Mouse (Mus musculus): ENCODE measurements around the gene Glipr2.
A peak's percentile ranks its signal among the peaks of the same experiment; 100 is the strongest.

Glipr2 gene

DNA sequence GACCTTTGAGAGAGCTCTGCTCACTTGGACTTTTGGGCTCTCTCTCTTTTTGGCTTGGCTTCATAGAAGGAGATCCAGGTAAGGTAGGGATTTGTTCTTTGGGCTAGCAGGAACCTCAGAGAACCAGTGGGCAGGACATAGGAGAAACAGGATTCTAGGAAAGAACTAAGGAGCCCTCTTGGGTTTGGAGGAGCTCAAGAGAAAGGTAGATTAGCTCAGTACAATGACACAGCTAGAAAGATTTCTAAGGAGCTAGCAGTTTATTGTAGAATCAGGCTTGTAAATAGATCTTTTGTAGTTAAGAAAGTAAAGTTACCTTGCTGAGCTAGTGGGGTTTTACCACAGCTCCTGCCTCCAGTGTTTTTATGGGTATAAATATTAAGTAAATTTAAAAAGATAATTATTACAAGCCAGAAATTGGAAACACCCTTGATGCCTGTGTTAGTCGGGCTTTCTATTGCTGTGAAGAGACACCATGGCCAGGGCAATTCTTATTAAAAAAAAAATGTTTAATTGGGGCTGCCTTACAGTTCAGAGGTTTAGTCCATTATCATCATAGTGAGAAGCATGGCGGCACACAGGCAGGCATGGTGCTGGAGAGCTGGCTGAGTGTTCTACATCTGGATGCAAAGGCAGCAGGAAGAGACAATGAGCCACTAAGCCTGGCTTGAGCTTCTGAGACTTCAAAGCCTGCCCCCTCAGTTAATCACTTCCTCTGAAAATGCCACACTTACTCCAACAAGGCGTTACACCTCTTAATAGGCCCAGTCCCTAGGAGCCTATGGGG lies 47.6 kb downstream of the Glipr2 start:
- DNase-seq (ENCODE audit: low read depth) = no peak

- peak; percentile 49 for DNase-seq (ENCODE audit: low read depth)
Observed at GRCm38 (mm10) chr4:44010176-44010575, 53.0 kb downstream of the Glipr2 start.

DNA sequence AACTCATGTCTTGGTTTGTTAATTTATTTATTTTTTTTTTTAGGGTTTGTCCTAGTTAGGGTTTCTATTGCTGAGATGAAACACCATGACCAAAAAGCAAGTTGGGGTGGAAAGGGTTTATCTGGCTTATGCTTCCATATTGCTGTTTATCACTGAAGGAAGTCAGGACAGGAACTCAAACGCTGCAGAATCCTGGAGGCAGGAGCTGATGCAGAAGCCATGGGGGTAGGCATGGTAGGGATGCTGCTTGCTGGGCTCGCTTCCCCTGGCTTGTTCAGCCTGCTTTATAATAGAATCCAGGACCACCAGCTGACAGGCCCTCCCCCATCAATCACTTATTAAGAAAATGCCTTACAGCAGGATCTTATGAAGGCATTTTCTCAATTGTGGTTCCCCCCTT lies 53.7 kb downstream of the Glipr2 start:
- DNase-seq (ENCODE audit: low read depth) = no peak

DNA sequence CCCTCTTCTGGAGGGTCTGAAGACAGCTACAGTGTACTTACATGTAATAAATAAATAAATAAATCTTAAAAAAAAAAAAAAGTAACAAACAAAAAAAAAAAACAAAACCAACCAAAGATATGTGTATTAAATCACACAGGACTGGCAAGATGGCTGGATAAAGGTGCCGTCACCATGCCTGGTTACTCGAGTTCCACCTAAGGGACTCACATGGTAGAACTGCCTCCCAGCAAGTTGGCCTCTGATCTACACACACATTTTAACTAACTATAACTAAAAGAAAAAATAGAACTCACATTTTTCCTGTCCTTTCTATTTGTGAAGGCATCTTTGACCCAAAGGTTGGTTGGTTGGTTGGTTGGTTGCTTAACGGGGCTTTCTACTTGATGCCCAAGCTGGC lies 54.6 kb downstream of the Glipr2 start:
- DNase-seq (ENCODE audit: low read depth) = peak; percentile 56

- DNase-seq (ENCODE audit: low read depth) = peak; percentile 98
Observed at GRCm38 (mm10) chr4:44012376-44013367, 55.5 kb downstream of the Glipr2 start.

DNA sequence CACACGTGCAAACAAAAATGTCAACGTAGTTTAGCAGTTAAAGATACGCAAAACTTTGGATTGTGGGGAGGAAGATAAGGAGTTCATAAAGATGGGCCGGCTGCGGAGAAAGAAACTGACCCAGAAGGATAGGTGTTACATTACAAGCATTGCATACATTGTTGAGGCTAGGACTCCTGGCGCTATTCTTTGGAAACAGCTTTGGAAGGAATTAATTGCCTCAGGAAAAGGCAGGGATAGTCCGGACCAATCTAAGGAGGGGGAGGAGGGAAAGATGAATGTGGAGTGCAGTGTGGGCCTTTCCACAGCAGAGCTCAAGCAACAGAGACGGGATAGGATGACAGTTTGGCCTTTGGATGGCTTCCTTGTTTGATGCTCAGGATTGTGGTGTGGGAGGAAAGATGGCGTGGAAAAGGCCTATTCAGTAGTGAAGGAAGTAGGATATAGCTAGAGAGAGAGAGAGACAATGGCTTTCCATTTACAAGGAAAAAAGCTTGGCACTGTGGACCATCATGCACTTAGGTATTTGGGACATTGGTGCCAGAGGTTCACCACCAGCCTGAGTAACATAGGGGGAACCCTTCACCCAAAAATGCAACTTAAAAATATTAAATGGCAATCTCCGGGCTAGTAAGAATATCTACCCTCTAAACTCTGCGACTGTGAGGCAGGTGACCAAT lies 56.3 kb downstream of the Glipr2 start:
- no peak for DNase-seq (ENCODE audit: low read depth)

GRCm38 (mm10) chr4:44016071-44016470 lies 58.9 kb downstream of the Glipr2 start:
- peak; percentile 28 for DNase-seq (ENCODE audit: low read depth)

DNA sequence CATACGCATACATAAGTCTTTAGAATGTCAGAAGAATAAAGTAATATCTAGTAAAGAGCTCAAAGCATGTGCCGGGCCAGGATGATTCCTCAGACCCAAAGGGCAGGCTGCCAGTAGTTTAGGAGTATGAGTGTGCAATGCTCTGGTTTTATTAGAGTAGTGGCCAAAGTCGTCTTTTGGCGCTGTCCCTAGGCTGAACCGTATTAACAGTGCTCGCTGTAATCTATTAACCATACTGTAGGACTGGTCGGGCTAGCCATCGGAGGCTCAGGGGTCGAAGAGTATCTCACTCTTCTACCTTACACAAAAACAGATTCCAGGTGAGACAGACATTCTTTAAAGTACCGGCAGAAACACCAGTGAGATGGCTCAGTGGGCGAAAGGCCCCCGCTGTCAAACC lies 59.6 kb downstream of the Glipr2 start:
- DNase-seq (ENCODE audit: low read depth) = no peak

GRCm38 (mm10) chr4:44022323-44022722 lies 65.1 kb downstream of the Glipr2 start:
- DNase-seq (ENCODE audit: low read depth) = peak; percentile 37

- no peak for DNase-seq (ENCODE audit: low read depth)
Observed at GRCm38 (mm10) chr4:44022766-44023165, 65.6 kb downstream of the Glipr2 start.

GRCm38 (mm10) chr4:44023681-44024080 lies 66.5 kb downstream of the Glipr2 start:
- DNase-seq (ENCODE audit: low read depth) = no peak

GRCm38 (mm10) chr4:44024241-44024640 lies 67.0 kb downstream of the Glipr2 start:
- DNase-seq (ENCODE audit: low read depth) = no peak

GRCm38 (mm10) chr4:44025570-44025969 lies 68.4 kb downstream of the Glipr2 start:
- no peak for DNase-seq (ENCODE audit: low read depth)

Measured in 416B (cell line).